Mouse (Mus musculus) ES-E14 (cell line): ENCODE measurements around the gene Cnih2.

Experiments
- CHD2 ChIP-seq: IDR thresholded peaks from 2 replicates; pipeline ENCODE4 v1.6.1; 2014; ENCODE audit warnings: mild to moderate bottlenecking, low read depth, low read length, inconsistent platforms
- HCFC1 ChIP-seq: IDR thresholded peaks from 2 replicates; pipeline ENCODE4 v1.6.1; 2012; ENCODE audit warnings: low read length, inconsistent platforms, borderline replicate concordance; ENCODE audit not compliant: insufficient read depth
- MAFK ChIP-seq: IDR thresholded peaks from 2 replicates; pipeline ENCODE4 v1.6.1; 2014; ENCODE audit warnings: mild to moderate bottlenecking, low read depth, low read length, inconsistent platforms; ENCODE audit not compliant: insufficient read depth
- ZNF384 ChIP-seq: IDR thresholded peaks from 2 replicates; pipeline ENCODE4 v1.6.1; 2012; ENCODE audit warnings: low read depth, low read length, inconsistent platforms

DNA sequence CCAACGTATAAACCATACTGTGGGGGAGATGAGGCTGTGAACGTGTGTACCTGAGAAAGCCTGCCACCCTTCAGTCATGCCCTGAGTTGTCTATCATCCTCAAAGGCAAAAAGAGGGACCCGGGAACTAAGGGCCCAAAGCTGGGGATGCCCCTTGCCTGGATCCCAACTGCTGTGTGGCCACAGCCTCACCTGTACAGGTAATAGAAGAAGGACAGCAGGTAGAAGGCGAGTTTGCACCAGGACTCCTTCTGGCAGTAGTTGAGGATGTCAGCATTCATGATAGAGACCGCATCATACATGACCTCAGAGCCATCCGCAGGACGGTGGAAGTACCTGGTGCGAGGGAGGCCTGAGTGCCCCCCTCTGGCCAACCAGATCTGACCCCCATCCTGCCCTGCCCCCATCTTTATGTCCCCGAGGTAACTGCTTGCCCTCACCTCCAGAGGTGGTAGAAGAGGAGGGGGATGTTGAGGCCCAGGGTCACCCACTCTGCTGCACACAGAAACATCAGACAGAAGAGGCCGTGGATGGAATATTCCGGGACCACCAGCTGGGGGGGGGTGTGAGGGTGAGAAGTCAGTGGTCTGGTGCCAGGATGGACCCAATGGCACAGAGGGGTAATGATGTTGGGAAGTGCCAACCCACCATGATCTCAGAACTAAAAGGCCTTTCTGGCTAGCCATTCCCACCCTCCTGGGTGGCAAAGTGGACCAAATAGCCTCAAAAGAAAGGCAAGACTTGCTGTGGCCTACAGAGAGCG is 4.7 kb downstream of the Cnih2 start:
- TF ChIP-seq CHD2: no peak
- TF ChIP-seq MAFK: no peak
- TF ChIP-seq ZNF384: no peak
- TF ChIP-seq HCFC1: no peak
